Mouse (Mus musculus) naive thymus-derived CD4-positive, alpha-beta T cell, adult 2 months (primary cell): ENCODE measurements around the gene Bnip2.

Experiments used
- DNase-seq: peaks from one replicate; pipeline ENCODE4 v3.0.0-alpha.2; 2011; ENCODE audit warnings: low read depth

Bnip2 gene

GRCm38 (mm10) chr9:69989303-69990121 lies at the start of gene Bnip2:
Gene Bnip2 (plus strand): TSS chr9:69989466.
- DNase-seq = peak; percentile 83

DNA sequence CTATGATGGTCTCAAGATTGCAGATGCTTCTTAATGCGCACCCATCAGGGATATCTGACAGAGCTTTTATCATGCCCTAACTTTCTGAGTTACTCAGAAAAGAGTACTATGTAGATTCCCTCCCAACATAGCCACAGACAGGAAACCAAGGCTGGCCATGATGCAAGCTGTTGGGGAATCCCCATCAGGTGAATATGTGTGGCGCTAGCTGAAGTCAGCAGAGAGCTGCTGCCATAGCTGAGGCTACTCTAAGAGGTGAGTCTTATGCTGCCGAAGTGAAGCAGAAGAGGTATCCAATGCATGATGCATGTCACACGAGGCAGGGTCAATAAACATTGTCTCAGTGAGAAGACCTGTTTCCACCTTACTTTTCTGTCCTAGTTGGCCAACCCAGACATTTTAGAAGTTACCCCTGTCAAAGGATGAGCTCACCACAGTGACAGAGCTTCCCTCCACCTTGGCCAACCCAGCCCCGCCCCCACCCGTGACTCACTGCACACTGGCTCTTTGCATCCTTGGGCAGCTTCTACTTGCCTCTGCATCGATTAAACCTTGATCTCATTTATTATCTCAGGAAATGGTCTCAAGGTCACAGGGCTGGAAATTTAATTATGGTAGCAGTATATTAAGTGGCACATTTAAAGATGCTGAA lies 48.3 kb upstream of the Bnip2 start:
- DNase-seq = peak; percentile 58

GRCm38 (mm10) chr9:69941556-69941955 lies 47.7 kb upstream of the Bnip2 start:
- DNase-seq = no peak

- DNase-seq = peak; percentile 78
Measured at GRCm38 (mm10) chr9:69948964-69949363, 40.3 kb upstream of the Bnip2 start.

- DNase-seq = no peak
Measured at GRCm38 (mm10) chr9:69949641-69950040, 39.6 kb upstream of the Bnip2 start.

- DNase-seq = no peak
Measured at GRCm38 (mm10) chr9:69961007-69961406, 28.3 kb upstream of the Bnip2 start.

GRCm38 (mm10) chr9:69964370-69964769 lies 24.9 kb upstream of the Bnip2 start:
- DNase-seq = no peak

DNA sequence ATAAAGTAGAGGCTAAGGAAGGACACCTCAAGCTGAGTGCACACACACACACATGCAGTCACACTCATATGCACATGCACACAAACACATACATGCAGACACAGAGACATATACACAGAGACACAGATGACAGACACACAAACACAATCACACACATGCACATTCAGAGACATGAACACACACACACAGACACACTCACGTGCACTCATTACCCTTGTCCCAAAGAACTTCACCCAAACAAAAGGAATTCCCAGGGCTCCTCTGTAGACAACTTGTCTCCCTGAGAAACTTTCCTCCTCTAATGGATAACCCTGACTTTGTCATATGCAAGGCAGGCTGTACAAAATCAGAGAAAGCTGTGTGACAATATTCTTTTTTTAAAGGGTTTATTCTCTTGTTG lies 3.7 kb upstream of the Bnip2 start:
- DNase-seq = no peak

- no peak for DNase-seq
Measured at GRCm38 (mm10) chr9:69986063-69986462, 3.2 kb upstream of the Bnip2 start.

- no peak for DNase-seq
Measured at GRCm38 (mm10) chr9:69986571-69986970, 2.7 kb upstream of the Bnip2 start.

GRCm38 (mm10) chr9:69987579-69987978 lies 1.7 kb upstream of the Bnip2 start:
- peak; percentile 82 for DNase-seq

DNA sequence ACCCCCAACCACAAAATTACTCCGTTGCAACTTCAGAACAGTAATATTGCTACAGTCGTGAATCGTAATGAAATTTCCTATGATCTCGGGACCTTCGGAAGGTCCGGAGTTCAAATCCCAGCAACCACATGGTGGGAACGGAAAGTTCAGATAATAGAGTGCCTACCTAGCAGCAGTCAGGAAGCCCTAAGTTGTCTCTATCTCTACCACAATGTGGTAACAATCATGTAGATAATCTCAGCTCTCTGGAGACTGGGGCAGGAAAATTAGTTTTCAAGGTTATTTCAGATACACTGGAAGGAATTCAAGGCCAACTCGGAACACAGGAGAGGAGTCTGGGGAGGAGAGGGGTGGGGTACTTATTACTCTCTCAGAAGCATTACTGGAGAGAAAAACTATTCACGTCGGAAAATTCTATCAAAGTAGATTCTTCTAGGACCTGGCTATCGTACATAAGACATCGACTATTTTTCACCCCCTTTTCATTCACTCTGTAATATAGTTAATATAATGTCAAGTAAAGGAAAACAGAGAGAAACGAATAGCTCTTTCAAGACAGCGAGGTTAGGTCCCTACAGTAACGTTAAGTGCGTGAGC lies 462 bp upstream of the Bnip2 start:
- DNase-seq = no peak

GRCm38 (mm10) chr9:69990346-69990745 lies 1.1 kb downstream of the Bnip2 start:
- DNase-seq = peak; percentile 33

DNA sequence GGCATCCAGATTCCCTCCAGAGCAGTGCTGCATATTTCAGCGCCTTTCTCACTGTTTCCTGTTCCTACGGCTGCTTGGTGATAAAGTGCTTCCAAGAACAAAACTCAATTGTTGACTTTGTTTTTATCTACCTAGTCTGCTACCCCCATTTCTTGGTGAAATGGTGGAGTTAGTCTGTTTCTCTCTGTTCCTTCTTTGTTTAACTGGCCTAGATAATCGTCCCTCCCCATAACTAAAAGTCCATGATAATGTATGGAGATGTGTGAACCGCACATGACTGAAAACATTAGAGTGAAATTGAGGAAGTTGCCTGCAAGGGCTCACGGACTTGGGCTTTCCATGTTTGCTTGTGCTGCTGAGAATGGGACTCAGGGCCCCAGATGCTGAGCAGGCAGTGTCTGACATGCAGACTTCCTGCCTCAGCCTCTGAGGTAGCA lies 3.6 kb downstream of the Bnip2 start:
- no peak for DNase-seq

DNA sequence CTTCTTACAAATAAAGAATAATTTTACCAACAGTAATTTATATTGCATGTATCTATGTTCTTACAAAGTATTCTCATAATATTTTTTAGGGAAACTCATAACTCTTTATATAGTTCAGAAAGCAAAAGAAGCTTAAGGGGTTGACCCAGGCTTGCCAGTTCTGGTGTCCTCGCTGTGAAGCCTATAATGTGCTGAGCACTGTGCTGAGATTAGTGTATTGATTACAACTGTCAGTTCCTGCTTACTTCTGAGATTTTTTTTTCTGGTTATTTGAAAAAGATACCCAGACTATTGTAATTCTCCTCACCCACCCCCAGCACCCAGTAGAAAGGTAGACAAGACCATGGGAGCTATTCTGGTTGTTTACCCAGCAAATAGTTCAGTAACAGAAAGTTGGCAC lies 4.2 kb downstream of the Bnip2 start:
- DNase-seq = no peak

- no peak for DNase-seq
Measured at GRCm38 (mm10) chr9:69994547-69994946, 5.3 kb downstream of the Bnip2 start.

- no peak for DNase-seq
Measured at GRCm38 (mm10) chr9:69999318-69999717, 10.1 kb downstream of the Bnip2 start.

DNA sequence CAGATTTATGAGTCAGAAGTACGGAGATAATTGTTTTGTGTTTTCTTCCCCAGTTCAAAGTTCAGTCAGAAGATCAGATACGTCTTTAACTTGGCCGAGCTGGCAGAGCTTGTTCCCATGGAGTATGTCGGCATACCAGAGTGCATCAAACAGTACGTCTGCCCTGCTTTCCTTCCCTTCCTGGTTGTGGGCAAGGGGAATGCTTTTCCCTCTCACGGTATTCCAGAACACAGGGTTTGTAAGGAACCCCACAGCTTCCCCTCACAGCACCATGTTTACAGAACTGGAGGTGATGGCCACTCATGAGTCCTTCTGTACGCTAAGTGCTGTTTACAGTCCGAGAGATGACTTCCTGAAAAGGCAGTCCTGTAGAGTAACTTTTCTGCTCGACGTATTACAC lies 14.2 kb downstream of the Bnip2 start:
- DNase-seq = no peak

DNA sequence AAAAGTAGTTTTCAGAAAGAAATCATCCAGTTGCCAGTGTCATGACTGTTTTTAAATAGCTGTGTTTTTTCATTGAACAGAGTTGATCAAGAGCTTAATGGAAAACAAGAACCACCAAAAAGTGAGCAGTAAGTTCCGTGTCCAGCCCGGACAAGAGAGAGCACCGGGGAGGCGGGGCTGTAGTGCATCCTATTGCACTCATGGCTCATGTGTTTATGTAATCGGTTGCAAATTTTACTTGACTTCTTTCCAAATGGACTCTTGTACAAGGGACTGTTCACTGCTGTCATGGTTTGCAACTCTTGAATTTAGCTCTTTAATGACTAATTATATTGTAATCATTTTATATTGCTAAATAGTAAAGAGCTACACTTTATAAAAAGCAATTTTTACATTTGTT lies 17.7 kb downstream of the Bnip2 start:
- DNase-seq = no peak

- DNase-seq = no peak
Measured at GRCm38 (mm10) chr9:70007506-70008248, 18.4 kb downstream of the Bnip2 start.

GRCm38 (mm10) chr9:70009754-70010304 lies 20.6 kb downstream of the Bnip2 start:
- no peak for DNase-seq
